Mouse (Mus musculus) cortical plate, adult 2 months (tissue): ENCODE data around the gene Fam49a.

Experiments used
- CTCF ChIP-seq: fragments of 200-500 bp; IDR thresholded peaks from 2 replicates; pipeline ENCODE4 v1.5.1; 2011; ENCODE audit warnings: mild to moderate bottlenecking, control low read depth, low read length; ENCODE audit not compliant: insufficient read depth; ENCODE audit errors: extremely low read depth
- POLR2A ChIP-seq: fragments of 200-500 bp; IDR thresholded peaks from 2 replicates; pipeline ENCODE4 v1.6.1; 2011; ENCODE audit warnings: mild to moderate bottlenecking, low read length, control low read depth; ENCODE audit not compliant: insufficient read depth; ENCODE audit errors: extremely low read depth

DNA sequence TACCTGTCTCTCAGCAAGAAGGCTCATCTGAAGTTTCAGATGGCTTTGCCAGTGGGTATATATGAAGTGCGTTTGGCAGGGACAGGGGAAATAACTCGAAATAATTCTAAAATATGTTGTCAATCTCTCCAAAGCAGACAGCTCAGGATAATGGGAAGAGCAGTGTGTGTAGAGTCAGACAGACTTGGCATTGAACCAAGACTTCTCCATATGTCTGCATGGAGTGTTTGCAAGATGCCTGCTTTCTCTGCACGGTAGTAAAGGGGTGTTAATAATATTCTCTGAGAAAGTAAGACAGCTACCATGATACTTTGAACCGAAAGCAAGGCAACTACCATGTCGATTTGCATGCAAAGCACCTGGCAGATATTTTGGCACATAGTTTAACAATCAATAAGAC, 147.1 kb downstream of the Fam49a start:
- TF ChIP-seq POLR2A, result no peak
- TF ChIP-seq CTCF, result no peak
